Mouse (Mus musculus): Measurements from ENCODE around the gene Ctnnb1. TPM values are rescaled to one million over a fixed set of nuclear protein-coding genes. Genes with fewer than 3 reads are reported as not detected.

Gene Ctnnb1
- polyA plus RNA-seq, 1 experiment from 2014 or later = 475 TPM

DNA sequence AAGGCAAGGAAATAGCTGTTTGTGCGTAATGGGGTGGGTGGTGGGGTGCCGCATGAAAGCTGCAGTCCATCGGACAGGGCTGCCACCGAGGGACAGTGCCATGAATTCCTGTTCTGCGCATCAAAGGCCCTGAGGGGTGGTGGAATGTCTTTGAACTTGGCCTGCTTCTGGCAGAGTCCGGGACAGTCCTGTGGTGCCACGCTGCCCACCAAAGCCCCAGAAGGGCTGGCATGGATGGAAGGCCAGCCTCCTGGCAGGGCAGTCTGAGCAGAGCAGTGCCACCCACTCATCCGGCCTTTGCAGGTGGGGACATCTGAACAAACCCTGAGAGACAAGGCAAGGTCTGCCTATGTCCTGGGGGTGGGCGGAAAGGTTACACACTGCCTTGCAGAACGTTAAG lies 36.0 kb downstream of the Ctnnb1 start:
- H3K36me3 ChIP-seq = peaks cover 70% of the 10 kb centered on the region
- no peak overlapping the region for H3K27ac ChIP-seq
- no peak overlapping the region for H3K9ac ChIP-seq
- no peaks in the 10 kb centered on the region for H3K9me3 ChIP-seq
- 90% methylated on average over 10 of the region's 10 CpGs for WGBS
- ATAC-seq = no peak
- 0 out of 2 replicates have a peak, but pooled peaks cover 9% of the 10 kb centered on the region for H3K4me1 ChIP-seq (replicated peaks)
- no peak overlapping the region for H3K4me2 ChIP-seq (replicated peaks)
- H3K4me3 ChIP-seq (replicated peaks) = no peak overlapping the region
- no peaks in the 10 kb centered on the region for H3K27me3 ChIP-seq (replicated peaks)

DNA sequence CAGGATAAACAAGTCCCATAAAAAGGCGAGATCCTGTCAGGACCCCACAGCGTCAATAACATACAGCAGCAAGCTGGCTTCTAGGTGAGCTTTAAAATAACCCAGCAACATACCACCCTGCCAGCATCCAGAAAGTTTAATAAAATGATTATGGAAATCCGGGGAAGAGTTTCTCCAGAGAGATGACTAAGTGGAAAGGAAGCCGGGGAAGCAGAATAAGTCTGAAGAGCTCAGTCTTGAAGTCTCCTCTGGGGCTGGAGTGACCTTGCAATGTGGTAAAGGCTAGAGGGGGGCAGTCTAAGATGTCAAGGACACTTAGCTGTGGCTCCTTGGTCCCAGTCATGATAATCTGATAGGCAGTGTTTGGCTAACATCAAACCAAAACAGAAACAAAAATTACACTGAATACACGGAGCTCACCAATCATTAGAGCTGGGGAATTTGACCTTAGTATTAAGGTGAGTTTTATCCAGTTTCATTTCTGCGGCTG lies 44.1 kb downstream of the Ctnnb1 start:
- H3K36me3 ChIP-seq = peaks cover 14% of the 10 kb centered on the region
- H3K4me3 ChIP-seq (replicated peaks) = no peak overlapping the region
- WGBS = 54% methylated on average over 6 of the region's 6 CpGs
- H3K4me2 ChIP-seq (replicated peaks) = no peak overlapping the region
- H3K27me3 ChIP-seq (replicated peaks) = no peaks in the 10 kb centered on the region
- H3K9ac ChIP-seq = no peak overlapping the region
- no peak for ATAC-seq
- no peak overlapping the region for H3K27ac ChIP-seq
- H3K9me3 ChIP-seq = no peaks in the 10 kb centered on the region
- H3K4me1 ChIP-seq (replicated peaks) = no peaks in the 10 kb centered on the region

DNA sequence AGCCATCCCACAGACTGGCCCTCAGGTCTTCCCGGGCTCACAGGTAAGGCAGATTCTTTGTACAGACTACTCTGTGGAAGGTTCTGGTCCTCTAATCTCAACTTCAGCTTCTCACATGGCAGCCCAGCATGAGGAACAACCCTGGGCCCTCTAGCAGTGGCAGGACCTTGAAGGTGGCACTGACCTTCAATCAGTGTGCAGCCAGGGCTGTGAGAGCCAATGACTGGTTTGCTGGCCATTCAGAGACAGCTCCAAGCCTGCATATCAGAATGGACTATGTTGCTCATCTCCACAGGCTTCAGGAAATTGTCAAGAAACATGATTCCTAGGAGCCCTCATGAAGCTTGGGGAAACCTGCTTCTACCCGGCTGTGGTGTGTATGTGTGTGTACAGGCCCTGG lies 45.2 kb downstream of the Ctnnb1 start:
- no peak overlapping the region for H3K4me3 ChIP-seq (replicated peaks)
- no peak overlapping the region for H3K9ac ChIP-seq
- H3K27me3 ChIP-seq (replicated peaks) = no peaks in the 10 kb centered on the region
- H3K9me3 ChIP-seq = no peaks in the 10 kb centered on the region
- peaks cover 3% of the 10 kb centered on the region; the same call in 1 of the 2 replicates for H3K36me3 ChIP-seq
- ATAC-seq = no peak
- H3K4me1 ChIP-seq (replicated peaks) = no peaks in the 10 kb centered on the region
- no peak overlapping the region for H3K4me2 ChIP-seq (replicated peaks)
- whole genome bisulfite sequencing = 82% methylated on average over 2 of the region's 2 CpGs
- no peak overlapping the region for H3K27ac ChIP-seq

DNA sequence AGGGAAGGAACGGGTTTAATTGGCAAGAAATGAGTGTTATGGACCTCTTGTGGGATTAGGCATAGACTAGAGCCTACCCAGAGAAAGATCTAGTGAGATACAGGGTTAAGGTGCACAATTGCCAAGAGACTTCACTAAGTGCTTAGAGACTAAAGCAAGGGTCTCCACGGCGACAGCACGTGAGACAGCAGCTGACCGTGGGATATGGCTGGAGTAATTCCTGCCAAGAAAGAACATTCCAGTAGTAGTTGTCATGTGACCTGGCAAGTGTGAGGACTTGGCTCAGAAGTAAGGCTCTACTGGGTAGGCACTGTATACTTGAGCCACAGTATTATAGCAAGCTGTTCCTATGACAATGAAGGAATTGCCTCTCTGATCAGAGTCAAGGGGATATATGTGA lies 47.1 kb downstream of the Ctnnb1 start:
- Histone ChIP-seq H3K27ac (no peak overlapping the region), H3K4me2 (replicated peaks) (no peak overlapping the region), H3K4me3 (replicated peaks) (no peak overlapping the region), H3K9ac (no peak overlapping the region), H3K4me1 (replicated peaks) (no peaks in the 10 kb centered on the region), H3K27me3 (replicated peaks) (no peaks in the 10 kb centered on the region), H3K9me3 (no peaks in the 10 kb centered on the region), H3K36me3 (no peaks in the 10 kb centered on the region)
- peak; percentile 76 for ATAC-seq
- WGBS = 53% methylated on average over 5 of the region's 5 CpGs

DNA sequence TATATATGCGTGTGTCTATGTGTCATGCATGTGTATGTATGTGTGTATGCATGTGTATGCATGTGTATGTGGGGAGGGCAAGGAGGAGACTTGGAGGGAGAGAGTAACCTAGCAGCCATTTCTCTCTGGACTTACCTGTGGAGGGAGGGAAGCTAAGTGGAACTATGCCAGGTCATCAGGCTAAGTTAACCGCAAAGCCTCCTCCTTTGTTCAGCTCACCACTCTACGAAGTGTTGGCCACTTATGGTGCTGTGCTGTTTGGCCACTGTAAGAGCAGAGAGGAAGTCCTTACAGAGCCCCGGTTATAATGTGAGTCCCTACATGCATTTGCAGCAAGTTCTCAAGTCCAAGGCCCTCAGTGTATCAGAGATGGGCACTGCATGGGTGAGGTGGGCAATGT lies 47.8 kb downstream of the Ctnnb1 start:
- H3K36me3 ChIP-seq = no peaks in the 10 kb centered on the region
- 96% methylated on average over 4 of the region's 4 CpGs for WGBS
- H3K4me3 ChIP-seq (replicated peaks) = no peak overlapping the region
- H3K9me3 ChIP-seq = no peaks in the 10 kb centered on the region
- H3K4me2 ChIP-seq (replicated peaks) = no peak overlapping the region
- no peaks in the 10 kb centered on the region for H3K4me1 ChIP-seq (replicated peaks)
- ATAC-seq = no peak
- no peak overlapping the region for H3K27ac ChIP-seq
- no peaks in the 10 kb centered on the region for H3K27me3 ChIP-seq (replicated peaks)
- no peak overlapping the region for H3K9ac ChIP-seq

DNA sequence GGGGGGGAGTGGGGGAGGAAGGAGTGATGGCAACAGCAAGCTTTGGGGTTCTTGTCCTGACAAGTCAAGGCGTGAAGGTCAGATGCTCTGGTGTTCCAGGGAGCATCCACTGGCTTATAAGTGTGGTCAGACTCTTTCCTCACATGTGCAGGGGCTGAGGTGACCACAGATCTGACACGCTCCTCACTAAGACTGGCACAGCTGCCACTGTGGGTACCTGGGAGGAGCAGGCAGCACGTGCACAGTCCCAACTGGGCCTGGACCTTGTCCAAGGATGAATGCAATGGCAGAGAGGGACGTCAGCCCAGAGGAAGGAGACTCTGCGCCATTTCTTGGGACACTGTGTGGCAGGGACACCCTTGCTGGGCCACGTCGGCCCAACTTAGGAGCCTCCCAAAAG lies 52.8 kb downstream of the Ctnnb1 start:
- Histone ChIP-seq H3K27me3 (replicated peaks) (no peaks in the 10 kb centered on the region), H3K4me1 (replicated peaks) (peaks cover 14% of the 10 kb centered on the region; the same call in 1 of the 2 replicates), H3K36me3 (no peaks in the 10 kb centered on the region), H3K27ac (no peak overlapping the region), H3K4me2 (replicated peaks) (no peak overlapping the region), H3K4me3 (replicated peaks) (no peak overlapping the region), H3K9me3 (no peaks in the 10 kb centered on the region), H3K9ac (no peak overlapping the region)
- no peak for ATAC-seq
- WGBS = 88% methylated on average over 7 of the region's 7 CpGs

DNA sequence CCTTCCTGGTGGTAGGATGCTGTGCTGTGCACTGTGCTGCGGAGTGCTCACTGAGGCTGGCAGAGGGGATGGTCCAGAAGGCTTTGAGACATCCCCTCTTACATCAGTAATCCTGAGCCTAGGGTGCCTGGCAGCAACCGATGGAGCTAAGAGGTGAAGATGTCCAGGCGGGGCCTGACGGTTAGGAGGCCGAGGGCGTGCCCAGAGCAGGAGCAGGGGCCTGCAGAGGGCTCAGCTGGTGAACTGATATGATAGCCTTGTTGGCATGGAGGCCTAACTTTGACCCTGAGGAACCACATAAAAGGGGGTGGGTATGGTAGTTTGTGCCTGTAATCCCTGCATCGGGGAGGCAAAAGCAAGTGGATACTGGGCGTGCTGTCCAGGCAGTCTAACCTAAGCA lies 54.8 kb downstream of the Ctnnb1 start:
- ATAC-seq = peak; percentile 34; the same call in 1 of the 2 replicates
- H3K4me2 ChIP-seq (replicated peaks) = no peak overlapping the region
- no peaks in the 10 kb centered on the region for H3K27me3 ChIP-seq (replicated peaks)
- no peaks in the 10 kb centered on the region for H3K9me3 ChIP-seq
- H3K4me1 ChIP-seq (replicated peaks) = peaks cover 22% of the 10 kb centered on the region; the same call in 1 of the 2 replicates
- no peak overlapping the region for H3K9ac ChIP-seq
- no peaks in the 10 kb centered on the region for H3K36me3 ChIP-seq
- no peak overlapping the region for H3K27ac ChIP-seq
- H3K4me3 ChIP-seq (replicated peaks) = no peak overlapping the region
- WGBS = 62% methylated on average over 8 of the region's 8 CpGs

DNA sequence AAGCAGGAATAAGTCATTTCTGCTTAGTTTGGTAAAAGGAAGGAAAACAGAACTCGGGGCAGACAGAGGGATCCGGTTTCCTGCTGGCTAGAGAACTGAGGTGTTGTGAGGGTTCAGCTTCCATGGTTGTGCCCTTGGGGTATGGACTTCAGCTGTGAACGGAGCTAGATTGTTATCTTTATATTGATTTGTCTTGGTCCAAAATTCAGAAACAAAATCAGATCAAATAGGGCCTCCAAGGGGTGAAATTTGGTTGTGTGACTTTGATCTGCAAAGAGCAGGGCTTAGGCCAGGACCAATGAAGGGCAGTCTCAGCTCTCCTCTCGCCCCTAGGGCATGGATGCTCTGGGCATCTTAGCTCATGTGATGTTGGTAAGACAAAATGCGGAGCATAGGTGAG lies 55.5 kb downstream of the Ctnnb1 start:
- no peak overlapping the region for H3K4me3 ChIP-seq (replicated peaks)
- peaks cover 22% of the 10 kb centered on the region; the same call in 1 of the 2 replicates for H3K4me1 ChIP-seq (replicated peaks)
- H3K4me2 ChIP-seq (replicated peaks) = no peak overlapping the region
- no peak overlapping the region for H3K9ac ChIP-seq
- ATAC-seq = no peak
- no peaks in the 10 kb centered on the region for H3K27me3 ChIP-seq (replicated peaks)
- WGBS = 81% methylated on average over 5 of the region's 5 CpGs
- H3K9me3 ChIP-seq = no peaks in the 10 kb centered on the region
- 0 out of 2 replicates have a peak overlapping the region, but pooled peaks have one; percentile 11 for H3K27ac ChIP-seq
- H3K36me3 ChIP-seq = no peaks in the 10 kb centered on the region

DNA sequence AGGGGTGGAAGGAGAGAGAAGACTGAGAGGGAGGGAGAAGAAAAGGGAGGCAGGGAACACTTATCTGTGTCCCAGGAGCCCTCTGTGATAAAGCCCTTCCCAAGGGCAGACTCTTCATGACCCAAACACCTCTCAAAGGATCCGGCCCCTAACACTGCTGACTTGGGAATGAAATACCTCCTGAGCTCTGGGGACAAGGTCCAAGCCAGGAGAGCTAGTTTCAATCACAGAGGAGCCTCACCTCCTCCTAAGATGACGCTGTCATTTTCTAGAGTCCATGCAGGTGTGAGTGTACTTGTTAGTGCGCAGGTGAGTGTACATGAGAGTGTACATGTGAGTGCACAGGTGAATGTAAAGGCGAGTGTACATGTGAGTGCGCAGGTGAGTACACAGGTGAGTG lies 56.0 kb downstream of the Ctnnb1 start:
- Histone ChIP-seq H3K4me1 (replicated peaks) (peaks cover 24% of the 10 kb centered on the region; the same call in 1 of the 2 replicates), H3K4me3 (replicated peaks) (no peak overlapping the region), H3K27ac (peak overlapping the region; percentile 37), H3K9ac (no peak overlapping the region), H3K27me3 (replicated peaks) (no peaks in the 10 kb centered on the region), H3K36me3 (no peaks in the 10 kb centered on the region), H3K9me3 (no peaks in the 10 kb centered on the region), H3K4me2 (replicated peaks) (no peak overlapping the region)
- peak; percentile 73 for ATAC-seq
- 81% methylated on average over 5 of the region's 5 CpGs for WGBS

DNA sequence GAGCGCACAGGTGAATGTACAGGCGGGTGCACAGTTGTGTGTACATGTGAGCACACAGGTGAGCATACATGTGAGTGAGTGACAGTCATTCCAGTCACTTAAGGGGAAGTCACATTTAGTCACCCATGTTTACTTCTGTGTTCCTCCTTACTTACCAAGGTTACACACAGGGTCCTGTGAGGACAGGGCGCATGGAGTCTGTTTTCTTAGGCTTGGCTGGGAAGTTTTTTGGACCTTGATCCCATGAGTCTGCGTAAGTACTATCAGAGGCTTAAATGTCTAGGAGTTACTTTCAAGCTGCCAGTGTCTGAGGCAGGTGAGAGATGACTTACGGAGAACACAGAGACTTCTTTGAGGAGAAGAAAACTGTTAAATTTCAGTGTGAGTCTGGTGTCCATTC lies 56.5 kb downstream of the Ctnnb1 start:
- Histone ChIP-seq H3K4me3 (replicated peaks) (no peak overlapping the region), H3K4me1 (replicated peaks) (peaks cover 27% of the 10 kb centered on the region; the same call in 1 of the 2 replicates), H3K9me3 (no peaks in the 10 kb centered on the region), H3K27me3 (replicated peaks) (no peaks in the 10 kb centered on the region), H3K9ac (no peak overlapping the region), H3K4me2 (replicated peaks) (peak overlapping the region; percentile 11; the same call in 1 of the 2 replicates), H3K36me3 (no peaks in the 10 kb centered on the region), H3K27ac (peak overlapping the region; percentile 37)
- ATAC-seq = peak; percentile 85
- 81% methylated on average over 5 of the region's 5 CpGs for WGBS

DNA sequence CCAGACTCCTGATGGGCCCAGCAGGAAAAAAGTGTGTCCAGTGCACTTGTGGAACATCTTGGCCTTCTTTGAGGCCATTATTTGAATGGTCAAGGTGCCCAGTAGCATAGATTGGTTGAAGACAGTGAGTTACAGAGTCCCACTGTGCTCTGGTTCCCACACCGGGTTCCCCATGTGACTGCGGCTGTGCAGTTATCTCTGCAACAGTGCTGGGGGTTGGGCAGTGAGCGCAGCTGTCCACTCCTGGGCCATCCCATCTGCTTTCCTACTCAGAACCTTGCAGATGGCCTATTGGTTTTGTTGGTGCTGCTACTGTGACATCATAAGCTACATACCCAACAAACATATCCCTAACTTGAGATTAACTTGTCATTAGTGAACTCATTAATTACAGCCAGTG lies 57.2 kb downstream of the Ctnnb1 start:
- no peaks in the 10 kb centered on the region for H3K9me3 ChIP-seq
- H3K4me3 ChIP-seq (replicated peaks) = no peak overlapping the region
- ATAC-seq = no peak
- peak overlapping the region; percentile 29; the same call in 1 of the 2 replicates for H3K27ac ChIP-seq
- no peak overlapping the region for H3K9ac ChIP-seq
- no peaks in the 10 kb centered on the region for H3K36me3 ChIP-seq
- WGBS = 86% methylated on average over 3 of the region's 3 CpGs
- no peaks in the 10 kb centered on the region for H3K27me3 ChIP-seq (replicated peaks)
- peaks cover 27% of the 10 kb centered on the region; the same call in 1 of the 2 replicates for H3K4me1 ChIP-seq (replicated peaks)
- H3K4me2 ChIP-seq (replicated peaks) = no peak overlapping the region

DNA sequence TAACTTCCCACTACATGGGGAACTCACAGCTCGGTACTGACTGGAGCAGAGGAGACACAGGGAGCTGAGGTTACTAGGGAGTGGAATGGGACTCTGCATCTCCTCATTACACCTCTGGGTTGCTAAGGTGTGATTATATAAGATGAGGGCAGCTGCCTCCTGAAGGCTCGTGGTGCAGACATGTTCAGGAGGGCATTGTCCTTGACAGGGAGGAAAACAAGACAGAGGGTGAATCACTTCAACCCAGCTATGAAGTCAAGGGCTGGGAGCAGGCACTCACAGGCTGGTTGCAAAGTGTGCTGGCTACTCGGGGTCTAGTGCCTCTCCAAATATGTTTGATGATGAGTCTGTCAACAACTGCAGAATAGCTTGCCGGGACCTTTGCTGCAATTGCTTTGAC lies 58.0 kb downstream of the Ctnnb1 start:
- H3K4me1 ChIP-seq (replicated peaks) = peaks cover 27% of the 10 kb centered on the region; the same call in 1 of the 2 replicates
- no peaks in the 10 kb centered on the region for H3K36me3 ChIP-seq
- no peaks in the 10 kb centered on the region for H3K27me3 ChIP-seq (replicated peaks)
- H3K27ac ChIP-seq = no peak overlapping the region
- no peak overlapping the region for H3K4me2 ChIP-seq (replicated peaks)
- H3K9me3 ChIP-seq = no peaks in the 10 kb centered on the region
- H3K4me3 ChIP-seq (replicated peaks) = no peak overlapping the region
- no peak overlapping the region for H3K9ac ChIP-seq
- 70% methylated on average over 4 of the region's 4 CpGs for WGBS
- ATAC-seq = no peak

DNA sequence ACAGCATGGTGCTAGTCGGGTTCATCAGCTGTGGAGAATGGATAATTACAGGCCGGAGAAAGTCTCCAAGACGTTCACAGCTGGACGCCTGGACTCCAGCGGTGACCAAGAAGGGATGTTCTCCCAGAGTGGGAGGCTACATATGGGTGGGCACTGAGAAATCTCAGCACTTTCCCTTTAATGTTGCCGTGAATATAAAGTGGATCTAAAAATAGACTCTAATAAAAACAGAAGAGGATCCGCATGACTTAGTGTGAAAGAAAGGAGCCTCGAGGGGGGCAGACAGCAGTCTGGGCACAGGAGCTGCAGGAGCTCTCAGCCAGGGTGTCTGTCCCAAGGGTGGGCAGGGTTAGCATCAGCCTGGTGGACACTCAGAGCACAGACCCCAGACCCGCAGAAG lies 59.1 kb downstream of the Ctnnb1 start:
- no peaks in the 10 kb centered on the region for H3K27me3 ChIP-seq (replicated peaks)
- H3K36me3 ChIP-seq = no peaks in the 10 kb centered on the region
- peaks cover 27% of the 10 kb centered on the region; the same call in 1 of the 2 replicates for H3K4me1 ChIP-seq (replicated peaks)
- no peaks in the 10 kb centered on the region for H3K9me3 ChIP-seq
- H3K4me3 ChIP-seq (replicated peaks) = no peak overlapping the region
- H3K27ac ChIP-seq = peak overlapping the region; percentile 52; the same call in 1 of the 2 replicates
- 49% methylated on average over 9 of the region's 9 CpGs for WGBS
- ATAC-seq = no peak
- no peak overlapping the region for H3K4me2 ChIP-seq (replicated peaks)
- no peak overlapping the region for H3K9ac ChIP-seq
